ENCODE assay signal across 11 mouse cellular contexts in genomic region chr16:13921063-13921462, GRCm38 (mm10). TPM values are rescaled to one million over a fixed set of nuclear protein-coding genes. Genes with fewer than 3 reads are reported as not detected.
DNase-seq lines count a peak whose midpoint lies in the region; ATAC-seq and TF ChIP-seq lines count a peak whose summit lies in the region.
"Had no signal": no experiment of that assay in that cellular context is flagged by ENCODE, and none has a peak within 500 bp of the region (broad histone marks: within the 10 kb centered on the region; RNA-seq: fewer than 3 reads in every experiment).

No protein-coding gene starts in this region.

- H3K27me3 ChIP-seq in hindbrain, postnatal 0 days (ENCODE audit: insufficient read depth, low read length): no peaks in the 10 kb centered on the region
- no peaks in the 10 kb centered on the region for H3K27me3 ChIP-seq in hindbrain, embryonic 13.5 days
- no peaks in the 10 kb centered on the region for H3K27me3 ChIP-seq in splenic B cell, adult 2 months (ENCODE audit: control insufficient read depth, insufficient read depth, low read length, poor library complexity, severe bottlenecking)
- H3K27me3 ChIP-seq: liver, embryonic 15.5 days had no signal

- H3K9ac ChIP-seq in hindbrain, postnatal 0 days (replicated peaks; ENCODE audit: low read length): no peak overlapping the region
- no peak overlapping the region for H3K9ac ChIP-seq in hindbrain, embryonic 13.5 days
- H3K9ac ChIP-seq: liver, embryonic 15.5 days had no signal

- H3K9me3 ChIP-seq in hindbrain, postnatal 0 days (ENCODE audit: low read length): peaks cover 4% of the 10 kb centered on the region; the same call in 1 of the 2 replicates
- H3K9me3 ChIP-seq in hindbrain, embryonic 13.5 days: peaks cover 24% of the 10 kb centered on the region; the same call in 1 of the 2 replicates
- H3K9me3 ChIP-seq: liver, embryonic 15.5 days had no signal

- TF ChIP-seq CTCF in hindbrain, postnatal 0 days (IDR thresholded peaks at IDR 0.05; ENCODE audit: low read depth): peak; percentile 26; the same call in 1 of the 2 replicates

- H3K4me2 ChIP-seq in hindbrain, postnatal 0 days (ENCODE audit: low read depth, low read length): no peak overlapping the region
- no peak overlapping the region for H3K4me2 ChIP-seq in hindbrain, embryonic 13.5 days
- H3K4me2 ChIP-seq: liver, embryonic 15.5 days had no signal

- H3K36me3 ChIP-seq in hindbrain, postnatal 0 days (ENCODE audit: insufficient read depth, low read length): no peaks in the 10 kb centered on the region
- peaks cover 7% of the 10 kb centered on the region for H3K36me3 ChIP-seq in hindbrain, embryonic 13.5 days
- no peaks in the 10 kb centered on the region for H3K36me3 ChIP-seq in splenic B cell, adult 2 months (ENCODE audit: control insufficient read depth, insufficient read depth, low read length, poor library complexity, severe bottlenecking)
- H3K36me3 ChIP-seq: liver, embryonic 15.5 days had no signal

- no peak for ATAC-seq in hindbrain, postnatal 0 days
- ATAC-seq in hindbrain, embryonic 13.5 days (ENCODE audit: low FRiP score): no peak
- no peak for ATAC-seq in erythroid progenitor cell, adult 5-6 weeks (replicated peaks; ENCODE audit: low FRiP score, poor library complexity, severe bottlenecking)

- no peak overlapping the region for H3K4me3 ChIP-seq in hindbrain, postnatal 0 days (ENCODE audit: low read length)
- H3K4me3 ChIP-seq in hindbrain, embryonic 13.5 days: no peak overlapping the region
- H3K4me3 ChIP-seq: liver, embryonic 15.5 days had no signal

- 84% methylated on average over 6 of the region's 6 CpGs for WGBS in hindbrain, postnatal 0 days
- WGBS in hindbrain, embryonic 13.5 days: 94% methylated on average over 6 of the region's 6 CpGs

- H3K27ac ChIP-seq in hindbrain, postnatal 0 days: no peak overlapping the region
- H3K27ac ChIP-seq in hindbrain, embryonic 13.5 days: no peak overlapping the region
- H3K27ac ChIP-seq: liver, embryonic 15.5 days had no signal

- no peak for DNase-seq in hindbrain, postnatal 0 days (ENCODE audit: low spot score)
- DNase-seq in lung, postnatal 36 days: peak; percentile 47
- DNase-seq in lung, postnatal 14 days: no peak
- peak; percentile 17 for DNase-seq in adrenal gland, adult 8-10 months
- peak; percentile 13 for DNase-seq in splenic B cell, adult 2 months (ENCODE audit: low read depth, low spot score)
- DNase-seq in urinary bladder, postnatal 25 days (ENCODE audit: low spot score): no peak
- DNase-seq: cerebellum, adult 11-12 months; heart, postnatal 4 days had no signal

- no peaks in the 10 kb centered on the region for H3K4me1 ChIP-seq in hindbrain, postnatal 0 days (ENCODE audit: insufficient read depth, low read length)
- H3K4me1 ChIP-seq in hindbrain, embryonic 13.5 days (replicated peaks): no peaks in the 10 kb centered on the region
- H3K4me1 ChIP-seq: liver, embryonic 15.5 days had no signal

RNA-seq across cellular contexts. Expression of gene Mpv17l, which starts 18.1 kb away (rescaled TPM):
- 48.6 and 71.1 TPM in 2 replicates for total RNA-seq in hindbrain, postnatal 0 days (2014; rRNA removed)
- 46.4 and 48.4 TPM in 2 replicates for polyA plus RNA-seq in hindbrain, postnatal 0 days (2015; fragmentation: Nextera tagmentation; extraction: Ambion mirVana)
- polyA plus RNA-seq in hindbrain, embryonic 13.5 days (2015; fragmentation: Nextera tagmentation; extraction: Ambion mirVana): 16.0 and 17.0 TPM in 2 replicates
- total RNA-seq in adrenal gland, adult 8-10 months (2022): 10 to 100 TPM; 12.4 to 21.4 (median 16.7) TPM
- total RNA-seq in erythroid progenitor cell, adult 5-6 weeks (2015; ENCODE audit: low replicate concordance): not detected in 2 replicates
- 1.2 TPM in 1 of 2 replicates, not detected in the other for total RNA-seq in erythroid progenitor cell, adult 5-6 weeks (2017; ENCODE audit: low replicate concordance)

RNA-seq across cellular contexts. Expression of gene Pdxdc1, which starts 18.1 kb away (rescaled TPM):
- total RNA-seq in hindbrain, postnatal 0 days (2014; rRNA removed): 75.2 and 89.1 TPM in 2 replicates
- polyA plus RNA-seq in hindbrain, postnatal 0 days (2015; fragmentation: Nextera tagmentation; extraction: Ambion mirVana): 58.2 and 64.2 TPM in 2 replicates
- polyA plus RNA-seq in hindbrain, embryonic 13.5 days (2015; fragmentation: Nextera tagmentation; extraction: Ambion mirVana): 67.3 and 74.7 TPM in 2 replicates
- total RNA-seq in adrenal gland, adult 8-10 months (2022): 100 to 1,000 TPM in 1 of 4 experiments, 10 to 100 TPM in 3; 86.7 to 107 (median 95.7) TPM
- 21.6 and 41.1 TPM in 2 replicates for total RNA-seq in erythroid progenitor cell, adult 5-6 weeks (2015; ENCODE audit: low replicate concordance)
- 26.1 and 33.0 TPM in 2 replicates for total RNA-seq in erythroid progenitor cell, adult 5-6 weeks (2017; ENCODE audit: low replicate concordance)

Comparison
In these comparisons a context has a peak if more than half of its experiments do, and no peak if none do; other contexts are left out.
1. DNase-seq: peak in lung, postnatal 36 days (single experiment), adrenal gland, adult 8-10 months (single experiment) and splenic B cell, adult 2 months (single experiment); none in hindbrain, postnatal 0 days (single experiment), lung, postnatal 14 days (single experiment) and urinary bladder, postnatal 25 days (single experiment).
2. RNA of gene Mpv17l, which starts 18.1 kb away (total RNA-seq): 48.6 to 71.1 TPM in hindbrain, postnatal 0 days and 12.4 to 21.4 TPM in adrenal gland, adult 8-10 months; 1.2 TPM in erythroid progenitor cell, adult 5-6 weeks; every median in the first group is over 4 times any median in the second.